Mouse (Mus musculus): ENCODE data around the gene Map3k19.
A peak's percentile ranks its signal among the peaks of the same experiment; 100 is the strongest.

Map3k19 gene

GRCm38 (mm10) chr1:127854486-127855222 lies at the start of gene Map3k19:
Map3k19 (minus strand) TSS chr1:127855031.
- no peak for DNase-seq (ENCODE audit: extremely low spot score, low read depth, low spot score)

GRCm38 (mm10) chr1:127899401-127899800 lies 44.6 kb upstream of the Map3k19 start:
- no peak for DNase-seq (ENCODE audit: extremely low spot score, low read depth, low spot score)

- DNase-seq (ENCODE audit: extremely low spot score, low read depth, low spot score), result no peak
Observed at GRCm38 (mm10) chr1:127869276-127869675, 14.4 kb upstream of the Map3k19 start.

GRCm38 (mm10) chr1:127868300-127869261 lies 13.8 kb upstream of the Map3k19 start, which contains the start of gene Rab3gap1:
Rab3gap1 (plus strand) TSS chr1:127868773.
- DNase-seq (ENCODE audit: extremely low spot score, low read depth, low spot score), result peak; percentile 18

GRCm38 (mm10) chr1:127863806-127864205 lies 9.0 kb upstream of the Map3k19 start:
- DNase-seq (ENCODE audit: extremely low spot score, low read depth, low spot score), result no peak

- DNase-seq (ENCODE audit: extremely low spot score, low read depth, low spot score), result no peak
Observed at GRCm38 (mm10) chr1:127861900-127862299, 7.1 kb upstream of the Map3k19 start.

- no peak for DNase-seq (ENCODE audit: extremely low spot score, low read depth, low spot score)
Observed at GRCm38 (mm10) chr1:127860492-127860891, 5.7 kb upstream of the Map3k19 start.

GRCm38 (mm10) chr1:127859799-127860400 lies 5.1 kb upstream of the Map3k19 start:
- no peak for DNase-seq (ENCODE audit: extremely low spot score, low read depth, low spot score)

- no peak for DNase-seq (ENCODE audit: extremely low spot score, low read depth, low spot score)
Observed at GRCm38 (mm10) chr1:127858945-127859648, 4.3 kb upstream of the Map3k19 start.

GRCm38 (mm10) chr1:127850075-127850610 lies 4.7 kb downstream of the Map3k19 start:
- no peak for DNase-seq (ENCODE audit: extremely low spot score, low read depth, low spot score)

GRCm38 (mm10) chr1:127845472-127845871 lies 9.4 kb downstream of the Map3k19 start:
- no peak for DNase-seq (ENCODE audit: extremely low spot score, low read depth, low spot score)

GRCm38 (mm10) chr1:127838602-127839001 lies 16.2 kb downstream of the Map3k19 start:
- no peak for DNase-seq (ENCODE audit: extremely low spot score, low read depth, low spot score)

- DNase-seq (ENCODE audit: extremely low spot score, low read depth, low spot score), result no peak
Observed at GRCm38 (mm10) chr1:127836619-127837018, 18.2 kb downstream of the Map3k19 start.

- DNase-seq (ENCODE audit: extremely low spot score, low read depth, low spot score), result no peak
Observed at GRCm38 (mm10) chr1:127834202-127834601, 20.6 kb downstream of the Map3k19 start.

GRCm38 (mm10) chr1:127833714-127834113 lies 21.1 kb downstream of the Map3k19 start:
- DNase-seq (ENCODE audit: extremely low spot score, low read depth, low spot score), result no peak

GRCm38 (mm10) chr1:127830215-127830921 lies 24.5 kb downstream of the Map3k19 start:
- DNase-seq (ENCODE audit: extremely low spot score, low read depth, low spot score), result no peak

GRCm38 (mm10) chr1:127827325-127827724 lies 27.5 kb downstream of the Map3k19 start:
- peak; percentile 37 for DNase-seq (ENCODE audit: extremely low spot score, low read depth, low spot score)

GRCm38 (mm10) chr1:127816381-127816780 lies 38.5 kb downstream of the Map3k19 start:
- no peak for DNase-seq (ENCODE audit: extremely low spot score, low read depth, low spot score)

GRCm38 (mm10) chr1:127812929-127813328 lies 41.9 kb downstream of the Map3k19 start:
- no peak for DNase-seq (ENCODE audit: extremely low spot score, low read depth, low spot score)

- no peak for DNase-seq (ENCODE audit: extremely low spot score, low read depth, low spot score)
Observed at GRCm38 (mm10) chr1:127808671-127809070, 46.2 kb downstream of the Map3k19 start.

All from hindlimb bud, embryonic 11.5 days (tissue).